Mouse (Mus musculus): Measurements from ENCODE around the gene Adamtsl4. TPM values are rescaled to one million over a fixed set of nuclear protein-coding genes. Genes with fewer than 3 reads are reported as not detected.
"Not testable (repeated sequence)": the region's sequence is repeated elsewhere in the genome, so short reads cannot be mapped to it uniquely, and the experiment has no call there.

Adamtsl4 gene
- polyA plus RNA-seq, 1 experiment from 2014 or later: 0.64 TPM

DNA sequence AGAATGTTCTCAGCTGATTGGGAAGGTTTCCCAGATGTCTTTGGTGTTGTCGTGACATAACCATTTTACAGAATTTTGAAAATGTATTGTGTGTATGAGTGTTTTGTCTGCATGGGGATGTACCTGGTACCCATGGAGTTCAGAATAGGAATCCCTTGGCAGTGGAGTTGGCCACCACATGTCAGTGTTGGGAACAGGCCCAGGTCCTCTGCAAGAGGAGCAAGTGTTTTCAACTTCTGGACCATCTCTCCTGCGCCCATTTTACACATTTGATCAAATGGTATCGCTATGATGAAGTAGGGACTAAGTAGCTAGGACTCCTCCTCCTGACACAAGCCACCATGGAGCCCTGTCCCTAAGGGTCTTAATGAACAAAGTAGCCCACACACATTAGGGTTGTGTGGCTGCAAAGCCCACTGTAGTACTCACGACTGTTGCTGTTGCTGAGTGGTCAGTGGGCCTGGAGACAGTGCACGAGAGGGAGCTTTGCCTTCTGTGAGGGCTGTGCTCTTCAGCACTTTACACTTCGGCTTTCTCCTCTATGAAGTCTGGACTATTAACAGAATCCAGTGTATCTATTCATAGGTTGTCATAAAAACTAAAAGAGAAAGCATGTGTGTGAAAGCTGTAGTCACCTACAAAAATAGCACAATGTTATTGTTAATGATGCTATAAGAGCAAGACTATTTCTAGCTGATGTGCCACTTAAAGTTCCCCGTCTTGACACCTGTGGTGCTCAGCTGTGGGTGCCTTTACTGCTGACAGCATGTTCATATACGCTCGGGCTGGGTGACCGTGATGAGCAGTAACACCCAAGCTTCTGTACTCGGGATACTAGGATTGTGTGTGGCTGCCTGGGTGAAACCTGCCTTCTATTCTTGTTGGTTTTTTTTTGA lies 7.3 kb upstream of the Adamtsl4 start:
- H3K9me3 ChIP-seq (ENCODE audit: control insufficient read depth, low read length): no peaks in the 10 kb centered on the region
- no peaks in the 10 kb centered on the region for H3K4me1 ChIP-seq (replicated peaks; ENCODE audit: control insufficient read depth, insufficient read depth, low read length)
- WGBS: 85% methylated on average over 11 of the region's 11 CpGs
- no peak overlapping the region for H3K27ac ChIP-seq (ENCODE audit: low read depth, low read length)
- no peak overlapping the region for H3K4me3 ChIP-seq (ENCODE audit: low read depth, low read length)
- H3K4me2 ChIP-seq (ENCODE audit: low read depth, low read length, severe bottlenecking): no peak overlapping the region
- no peaks in the 10 kb centered on the region for H3K27me3 ChIP-seq (ENCODE audit: control insufficient read depth, insufficient read depth, low read length)
- no peaks in the 10 kb centered on the region for H3K36me3 ChIP-seq (ENCODE audit: control insufficient read depth, insufficient read depth, low read length)
- no peak overlapping the region for H3K9ac ChIP-seq (ENCODE audit: low read length)
- no peak for ATAC-seq (replicated peaks; ENCODE audit: low FRiP score)
- no peak for DNase-seq (ENCODE audit: low spot score)

DNA sequence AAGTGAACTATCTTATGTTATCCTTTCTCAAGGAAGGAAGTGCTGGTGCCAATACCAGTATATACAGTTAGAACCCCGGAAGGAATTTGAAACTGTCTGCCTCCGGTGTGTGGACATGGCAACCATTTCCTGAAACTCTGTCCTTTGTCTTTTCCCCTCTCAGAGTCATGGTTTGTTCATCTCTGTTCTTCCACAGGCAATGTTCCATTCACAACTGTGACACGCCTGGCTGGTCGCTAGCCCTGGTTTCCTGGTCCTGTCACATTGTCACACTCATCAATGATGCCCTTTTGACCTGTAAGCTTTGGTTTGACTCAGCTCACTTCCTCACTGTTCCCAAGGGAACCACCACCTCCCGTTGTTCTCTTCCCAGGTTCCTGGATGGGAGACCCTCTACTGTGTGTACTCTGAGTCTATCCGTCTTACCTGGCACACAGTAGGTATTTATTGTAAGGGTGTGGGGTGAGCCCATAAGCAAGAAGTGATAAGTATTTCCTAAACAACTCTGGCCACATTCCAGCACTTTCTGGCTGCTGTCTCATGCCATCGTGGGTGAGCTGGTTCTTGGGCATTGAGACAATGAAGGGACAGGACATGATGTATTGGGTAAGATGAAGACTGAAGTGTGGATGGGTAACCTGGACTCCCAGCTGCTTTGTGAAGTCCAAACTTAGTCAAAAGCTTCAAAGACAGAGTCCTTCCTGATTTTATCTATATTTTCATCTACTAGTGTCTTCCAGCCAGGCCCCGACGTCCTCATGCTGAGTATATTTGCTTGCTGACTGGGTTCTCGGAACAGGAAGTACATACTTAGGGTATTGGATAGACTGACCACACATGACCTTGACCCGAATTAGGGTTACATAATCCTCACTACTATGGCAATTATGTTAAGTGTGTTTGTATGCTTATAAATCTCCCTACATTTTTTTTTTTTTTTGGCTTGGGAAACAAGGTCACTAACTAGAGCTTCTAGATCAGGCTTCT lies 6.4 kb upstream of the Adamtsl4 start:
- Histone ChIP-seq H3K4me2 (ENCODE audit: low read depth, low read length, severe bottlenecking) (no peak overlapping the region), H3K9me3 (ENCODE audit: control insufficient read depth, low read length) (no peaks in the 10 kb centered on the region), H3K9ac (ENCODE audit: low read length) (no peak overlapping the region), H3K4me1 (replicated peaks; ENCODE audit: control insufficient read depth, insufficient read depth, low read length) (no peaks in the 10 kb centered on the region), H3K4me3 (ENCODE audit: low read depth, low read length) (no peak overlapping the region), H3K27ac (ENCODE audit: low read depth, low read length) (no peak overlapping the region), H3K36me3 (ENCODE audit: control insufficient read depth, insufficient read depth, low read length) (no peaks in the 10 kb centered on the region), H3K27me3 (ENCODE audit: control insufficient read depth, insufficient read depth, low read length) (no peaks in the 10 kb centered on the region)
- DNase-seq (ENCODE audit: low spot score): no peak
- no peak for ATAC-seq (replicated peaks; ENCODE audit: low FRiP score)
- WGBS: 80% methylated on average over 11 of the region's 11 CpGs

DNA sequence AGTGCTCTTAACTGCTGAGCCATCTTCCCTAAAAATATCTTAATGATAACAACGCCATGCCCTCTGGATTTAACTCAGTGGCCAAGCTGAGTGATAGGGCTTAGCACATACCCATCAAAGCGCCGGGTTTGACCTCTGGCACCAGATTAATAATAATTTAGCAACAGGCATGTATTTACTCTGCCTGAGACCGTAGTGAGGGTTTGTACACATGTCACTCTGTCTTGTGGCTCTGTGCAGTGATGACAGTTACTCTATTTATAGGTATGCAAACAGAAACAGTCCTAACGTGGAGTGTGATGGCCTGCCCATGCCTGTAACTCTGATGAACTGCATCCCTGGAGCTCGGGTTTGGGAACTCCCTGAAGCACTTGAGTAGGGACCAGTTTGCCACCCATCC lies 5.0 kb upstream of the Adamtsl4 start:
- H3K9me3 ChIP-seq (ENCODE audit: control insufficient read depth, low read length): no peaks in the 10 kb centered on the region
- ATAC-seq (replicated peaks; ENCODE audit: low FRiP score) (no peak), DNase-seq (ENCODE audit: low spot score) (no peak)
- 0 out of 2 replicates have a peak, but pooled peaks cover 2% of the 10 kb centered on the region for H3K27me3 ChIP-seq (ENCODE audit: control insufficient read depth, insufficient read depth, low read length)
- no peak overlapping the region for H3K4me3 ChIP-seq (ENCODE audit: low read depth, low read length)
- peaks cover 2% of the 10 kb centered on the region for H3K4me1 ChIP-seq (replicated peaks; ENCODE audit: control insufficient read depth, insufficient read depth, low read length)
- no peak overlapping the region for H3K9ac ChIP-seq (ENCODE audit: low read length)
- no peak overlapping the region for H3K27ac ChIP-seq (ENCODE audit: low read depth, low read length)
- no peak overlapping the region for H3K4me2 ChIP-seq (ENCODE audit: low read depth, low read length, severe bottlenecking)
- no peaks in the 10 kb centered on the region for H3K36me3 ChIP-seq (ENCODE audit: control insufficient read depth, insufficient read depth, low read length)
- 90% methylated on average over 6 of the region's 6 CpGs for WGBS

DNA sequence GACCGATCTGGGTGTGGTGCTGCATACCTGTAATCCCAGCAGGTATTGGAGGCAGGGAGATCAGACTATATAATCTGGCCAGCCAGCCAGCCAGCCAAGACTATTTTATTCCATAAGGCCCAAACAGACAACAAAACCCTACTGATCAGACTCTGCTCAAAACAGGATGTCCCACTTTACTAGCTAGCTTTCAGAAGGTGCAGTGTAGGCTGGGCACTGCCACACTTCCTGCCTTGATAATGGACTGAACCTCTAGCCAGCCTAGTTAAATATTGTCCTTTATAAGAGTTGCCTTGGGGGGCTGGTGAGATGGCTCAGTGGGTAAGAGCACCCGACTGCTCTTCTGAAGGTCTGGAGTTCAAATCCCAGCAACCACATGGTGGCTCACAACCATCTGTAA lies 2.8 kb upstream of the Adamtsl4 start:
- not testable (repeated sequence) for H3K27me3 ChIP-seq (ENCODE audit: control insufficient read depth, insufficient read depth, low read length); H3K4me1 ChIP-seq (replicated peaks; ENCODE audit: control insufficient read depth, insufficient read depth, low read length); ATAC-seq (replicated peaks; ENCODE audit: low FRiP score); H3K27ac ChIP-seq (ENCODE audit: low read depth, low read length); H3K9me3 ChIP-seq (ENCODE audit: control insufficient read depth, low read length); H3K4me3 ChIP-seq (ENCODE audit: low read depth, low read length); H3K9ac ChIP-seq (ENCODE audit: low read length); DNase-seq (ENCODE audit: low spot score); H3K4me2 ChIP-seq (ENCODE audit: low read depth, low read length, severe bottlenecking); H3K36me3 ChIP-seq (ENCODE audit: control insufficient read depth, insufficient read depth, low read length)
- 97% methylated on average over 2 of the region's 2 CpGs for WGBS

DNA sequence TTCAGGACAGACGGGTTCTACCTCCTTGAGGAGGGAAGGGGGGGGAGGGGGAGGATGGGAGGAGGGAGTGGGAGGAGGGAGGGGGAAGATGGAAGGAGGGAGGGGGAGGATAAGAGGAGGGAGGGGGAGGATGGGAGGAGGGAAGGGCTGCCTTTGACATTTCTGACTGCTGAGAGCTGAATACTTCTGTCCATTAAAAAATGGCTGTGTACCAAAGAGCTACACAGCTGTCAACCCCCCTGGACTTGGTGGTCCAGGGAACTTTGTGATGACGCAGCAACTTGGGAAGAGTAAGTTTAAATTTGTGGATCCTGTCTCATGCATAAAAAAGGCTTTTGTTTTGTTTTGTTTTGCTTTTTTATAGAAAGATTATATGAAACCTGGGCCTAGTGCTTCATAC lies 2.2 kb upstream of the Adamtsl4 start:
- 52% methylated on average over 2 of the region's 2 CpGs for WGBS
- Histone ChIP-seq H3K4me1 (replicated peaks; ENCODE audit: control insufficient read depth, insufficient read depth, low read length) (peaks cover 9% of the 10 kb centered on the region), H3K9me3 (ENCODE audit: control insufficient read depth, low read length) (no peaks in the 10 kb centered on the region), H3K4me2 (ENCODE audit: low read depth, low read length, severe bottlenecking) (no peak overlapping the region), H3K9ac (ENCODE audit: low read length) (no peak overlapping the region), H3K4me3 (ENCODE audit: low read depth, low read length) (no peak overlapping the region), H3K27me3 (ENCODE audit: control insufficient read depth, insufficient read depth, low read length) (peaks cover 2% of the 10 kb centered on the region; the same call in 1 of the 2 replicates), H3K27ac (ENCODE audit: low read depth, low read length) (no peak overlapping the region), H3K36me3 (ENCODE audit: control insufficient read depth, insufficient read depth, low read length) (no peaks in the 10 kb centered on the region)
- ATAC-seq (replicated peaks; ENCODE audit: low FRiP score) (no peak), DNase-seq (ENCODE audit: low spot score) (no peak)

DNA sequence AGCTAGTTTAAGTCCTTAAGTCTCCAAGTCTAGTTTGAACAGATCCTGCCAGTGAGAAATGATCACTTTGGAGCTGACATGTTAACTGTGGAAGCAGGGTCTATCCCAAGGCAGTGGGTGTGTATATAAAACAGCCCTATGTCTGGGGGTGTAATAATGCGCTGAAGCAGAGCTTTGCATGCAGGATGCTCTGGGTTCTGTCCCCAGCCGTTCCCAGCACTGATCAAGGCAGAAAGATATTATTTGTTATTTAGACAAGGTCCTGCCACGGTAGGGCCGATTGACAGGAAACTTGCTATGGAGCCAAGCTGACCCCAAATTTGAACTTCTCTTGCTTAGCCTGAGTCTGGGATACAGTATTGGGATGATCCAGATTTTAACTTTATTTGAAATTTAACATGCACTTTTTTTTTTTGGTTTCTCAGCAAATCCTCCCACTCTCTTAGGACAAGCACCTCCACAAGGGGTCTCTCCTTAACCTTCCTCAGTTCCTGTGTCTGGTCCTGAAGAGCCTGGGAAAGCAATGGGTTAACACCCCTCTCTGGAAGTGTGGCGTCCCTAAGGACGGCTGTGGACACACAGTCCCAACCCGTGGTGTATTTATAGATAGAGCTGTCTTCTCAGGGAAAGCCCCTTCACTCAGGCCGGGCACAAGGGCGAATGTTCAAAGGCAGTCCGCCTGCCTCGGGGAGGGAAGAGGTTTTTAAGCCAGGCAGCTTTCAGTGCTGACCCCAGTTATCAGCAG lies 1.6 kb upstream of the Adamtsl4 start:
- 41% methylated on average over 11 of the region's 11 CpGs for WGBS
- DNase-seq (ENCODE audit: low spot score): no peak
- Histone ChIP-seq H3K4me2 (ENCODE audit: low read depth, low read length, severe bottlenecking) (no peak overlapping the region), H3K9me3 (ENCODE audit: control insufficient read depth, low read length) (no peaks in the 10 kb centered on the region), H3K4me3 (ENCODE audit: low read depth, low read length) (no peak overlapping the region), H3K36me3 (ENCODE audit: control insufficient read depth, insufficient read depth, low read length) (no peaks in the 10 kb centered on the region), H3K27me3 (ENCODE audit: control insufficient read depth, insufficient read depth, low read length) (peaks cover 2% of the 10 kb centered on the region; the same call in 1 of the 2 replicates), H3K4me1 (replicated peaks; ENCODE audit: control insufficient read depth, insufficient read depth, low read length) (peaks cover 9% of the 10 kb centered on the region), H3K9ac (ENCODE audit: low read length) (no peak overlapping the region), H3K27ac (ENCODE audit: low read depth, low read length) (no peak overlapping the region)
- ATAC-seq (replicated peaks; ENCODE audit: low FRiP score): no peak

DNA sequence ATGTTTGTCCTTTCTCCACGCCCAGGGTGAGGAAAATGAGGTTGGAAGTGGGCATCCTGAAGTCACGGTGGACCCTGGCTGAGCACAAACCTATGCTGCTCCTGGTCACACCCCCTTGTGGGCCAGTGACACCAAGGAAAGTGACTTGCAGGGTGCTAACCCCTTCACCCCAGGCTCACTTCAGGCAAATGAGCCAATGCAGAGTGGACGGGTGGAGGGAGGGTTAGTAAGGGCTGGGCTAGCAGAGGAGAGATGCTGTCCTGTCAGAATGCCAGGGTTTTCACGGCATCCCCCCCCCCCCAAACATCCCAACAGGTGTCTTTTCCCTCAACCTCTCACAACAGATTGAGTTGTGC lies 571 bp downstream of the Adamtsl4 start:
- 10% methylated on average over 4 of the region's 4 CpGs for WGBS
- H3K27ac ChIP-seq (ENCODE audit: low read depth, low read length): no peak overlapping the region

More for the DNA sequence above, 571 bp downstream of the Adamtsl4 start:
- peaks cover 9% of the 10 kb centered on the region for H3K4me1 ChIP-seq (replicated peaks; ENCODE audit: control insufficient read depth, insufficient read depth, low read length)
- DNase-seq (ENCODE audit: low spot score): no peak
- no peaks in the 10 kb centered on the region for H3K36me3 ChIP-seq (ENCODE audit: control insufficient read depth, insufficient read depth, low read length)
- peak overlapping the region; percentile 25 for H3K4me3 ChIP-seq (ENCODE audit: low read depth, low read length)
- peaks cover 2% of the 10 kb centered on the region; the same call in 1 of the 2 replicates for H3K27me3 ChIP-seq (ENCODE audit: control insufficient read depth, insufficient read depth, low read length)
- peak overlapping the region; percentile 37; the same call in 1 of the 2 replicates for H3K9ac ChIP-seq (ENCODE audit: low read length)
- H3K4me2 ChIP-seq (ENCODE audit: low read depth, low read length, severe bottlenecking): peak overlapping the region; percentile 69
- H3K9me3 ChIP-seq (ENCODE audit: control insufficient read depth, low read length): no peaks in the 10 kb centered on the region
- peak; percentile 35 for ATAC-seq (replicated peaks; ENCODE audit: low FRiP score)
